Mouse (Mus musculus): ENCODE data around the gene Spata17. TPM values are rescaled to one million over a fixed set of nuclear protein-coding genes. Genes with fewer than 3 reads are reported as not detected.

The Spata17 gene
- polyA plus RNA-seq, 2 experiments = 0.19 TPM

DNA sequence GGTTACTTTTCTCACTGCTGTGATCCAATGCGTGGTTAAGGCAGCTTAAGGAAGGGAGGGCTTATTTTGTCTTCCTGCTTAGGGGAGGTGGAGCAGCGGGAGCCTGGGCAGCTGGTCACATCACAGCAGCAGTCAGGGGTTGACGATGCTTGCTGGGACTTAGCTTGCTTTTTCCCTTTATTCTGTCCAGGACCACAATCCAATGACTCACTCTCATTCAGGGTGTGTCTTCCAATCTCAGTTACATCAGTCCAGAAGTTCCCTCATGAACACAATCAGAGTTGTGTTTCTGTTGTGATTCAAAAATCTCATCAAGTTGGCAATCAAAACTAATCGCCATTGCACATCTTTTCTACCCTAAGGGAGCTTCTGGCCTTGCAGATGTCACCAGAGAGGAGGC, 199.1 kb downstream of the Spata17 start:
- 57% methylated on average over 4 of the region's 4 CpGs for WGBS

DNA sequence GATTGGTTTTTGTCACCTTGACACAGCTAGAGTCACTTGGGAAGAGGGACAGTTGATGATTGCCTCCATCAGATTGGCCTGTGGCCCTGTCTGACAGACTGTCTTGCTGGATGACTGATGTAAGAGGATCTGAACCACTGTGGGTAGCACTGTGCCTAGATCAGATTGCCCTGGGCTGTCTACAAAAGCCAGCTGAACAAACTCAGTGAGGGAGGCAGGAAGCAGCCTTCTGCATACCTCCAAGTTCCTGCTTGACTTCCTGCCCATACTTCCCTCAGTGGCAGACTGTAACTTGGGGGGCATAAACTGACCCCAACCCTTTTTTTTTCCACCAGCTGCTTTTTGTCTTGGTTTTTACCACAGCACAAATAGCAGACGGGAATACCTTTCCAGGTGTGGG, 199.6 kb downstream of the Spata17 start:
- no peak overlapping the region for H3K27ac ChIP-seq (replicated peaks; ENCODE audit: low read depth, low read length)
- no peaks in the 10 kb centered on the region for H3K36me3 ChIP-seq (ENCODE audit: control insufficient read depth, insufficient read depth, low read length)
- H3K4me2 ChIP-seq (replicated peaks; ENCODE audit: low read depth, low read length, severe bottlenecking) = no peak overlapping the region
- DNase-seq (ENCODE audit: low spot score) = no peak
- TF ChIP-seq POLR2A (IDR thresholded peaks at IDR 0.05; ENCODE audit: borderline replicate concordance, extremely low read depth, insufficient read depth, insufficient read length) = no peak
- WGBS = 81% methylated on average over 1 of the region's 1 CpGs
- no peak for ATAC-seq (ENCODE audit: low FRiP score, low read depth)
- H3K9me3 ChIP-seq (ENCODE audit: control insufficient read depth, low read length) = no peaks in the 10 kb centered on the region
- H3K27me3 ChIP-seq (ENCODE audit: control insufficient read depth, insufficient read depth, low read length) = no peaks in the 10 kb centered on the region
- H3K4me3 ChIP-seq (replicated peaks; ENCODE audit: low read length) = no peak overlapping the region
- no peak overlapping the region for H3K9ac ChIP-seq (ENCODE audit: low read depth, low read length, severe bottlenecking)
- no peaks in the 10 kb centered on the region for H3K4me1 ChIP-seq (ENCODE audit: control insufficient read depth, insufficient read depth, low read length)

More for the DNA sequence above, 199.1 kb downstream of the Spata17 start:
- Histone ChIP-seq H3K27me3 (ENCODE audit: control insufficient read depth, insufficient read depth, low read length) (no peaks in the 10 kb centered on the region), H3K36me3 (ENCODE audit: control insufficient read depth, insufficient read depth, low read length) (no peaks in the 10 kb centered on the region), H3K9ac (ENCODE audit: low read depth, low read length, severe bottlenecking) (no peak overlapping the region), H3K4me2 (replicated peaks; ENCODE audit: low read depth, low read length, severe bottlenecking) (no peak overlapping the region), H3K4me1 (ENCODE audit: control insufficient read depth, insufficient read depth, low read length) (no peaks in the 10 kb centered on the region), H3K9me3 (ENCODE audit: control insufficient read depth, low read length) (no peaks in the 10 kb centered on the region), H3K4me3 (replicated peaks; ENCODE audit: low read length) (no peak overlapping the region), H3K27ac (replicated peaks; ENCODE audit: low read depth, low read length) (no peak overlapping the region)
- ATAC-seq (ENCODE audit: low FRiP score, low read depth) = no peak
- no peak for DNase-seq (ENCODE audit: low spot score)
- TF ChIP-seq POLR2A (IDR thresholded peaks at IDR 0.05; ENCODE audit: borderline replicate concordance, extremely low read depth, insufficient read depth, insufficient read length) = no peak

DNA sequence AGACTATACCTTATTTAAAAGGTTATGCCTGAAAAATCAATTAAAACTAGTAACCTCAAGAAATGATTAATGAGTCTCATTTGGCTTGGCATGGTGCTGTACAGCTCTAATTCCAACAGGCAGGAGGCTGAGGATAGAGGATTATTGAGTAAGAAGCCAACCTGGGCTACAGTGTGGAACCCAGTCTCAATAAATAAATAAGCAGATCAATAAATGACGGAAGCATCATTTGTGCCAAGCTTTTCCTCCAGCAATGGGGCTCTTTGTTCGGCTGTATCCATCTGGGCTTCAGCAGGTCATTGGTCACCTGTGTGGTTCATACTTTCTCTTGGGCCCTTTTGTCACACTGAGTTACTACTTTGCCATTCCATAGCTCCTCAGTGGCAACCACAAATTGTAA, 201.1 kb downstream of the Spata17 start:
- DNase-seq (ENCODE audit: low spot score) (no peak), ATAC-seq (ENCODE audit: low FRiP score, low read depth) (no peak)
- TF ChIP-seq POLR2A (IDR thresholded peaks at IDR 0.05; ENCODE audit: borderline replicate concordance, extremely low read depth, insufficient read depth, insufficient read length) = no peak
- H3K9me3 ChIP-seq (ENCODE audit: control insufficient read depth, low read length) = no peaks in the 10 kb centered on the region
- H3K9ac ChIP-seq (ENCODE audit: low read depth, low read length, severe bottlenecking) = no peak overlapping the region
- no peaks in the 10 kb centered on the region for H3K27me3 ChIP-seq (ENCODE audit: control insufficient read depth, insufficient read depth, low read length)
- no peak overlapping the region for H3K4me3 ChIP-seq (replicated peaks; ENCODE audit: low read length)
- H3K27ac ChIP-seq (replicated peaks; ENCODE audit: low read depth, low read length) = no peak overlapping the region
- no peaks in the 10 kb centered on the region for H3K4me1 ChIP-seq (ENCODE audit: control insufficient read depth, insufficient read depth, low read length)
- no peaks in the 10 kb centered on the region for H3K36me3 ChIP-seq (ENCODE audit: control insufficient read depth, insufficient read depth, low read length)
- WGBS = 89% methylated on average over 2 of the region's 2 CpGs
- H3K4me2 ChIP-seq (replicated peaks; ENCODE audit: low read depth, low read length, severe bottlenecking) = no peak overlapping the region

DNA sequence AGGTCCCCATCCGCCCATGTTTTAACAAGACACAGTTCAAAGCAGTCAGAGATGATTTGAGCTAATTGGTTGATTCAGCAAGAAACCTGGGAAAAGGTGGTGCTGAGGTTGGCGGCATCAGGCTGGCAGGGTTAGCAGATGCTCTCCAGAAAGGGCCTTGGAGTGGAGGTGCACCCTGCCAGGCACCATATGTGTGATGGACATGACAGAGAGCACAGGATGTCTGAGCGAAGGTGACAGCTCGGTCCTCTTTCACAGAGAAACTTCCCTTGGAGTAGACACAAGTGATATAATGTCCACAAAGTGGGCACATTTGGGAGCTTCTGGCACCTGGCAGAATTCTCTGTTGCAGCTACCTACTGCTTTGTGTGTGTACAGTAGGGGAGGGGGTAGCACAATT, 203.7 kb downstream of the Spata17 start:
- ATAC-seq (ENCODE audit: low FRiP score, low read depth) (no peak), DNase-seq (ENCODE audit: low spot score) (no peak)
- TF ChIP-seq POLR2A (IDR thresholded peaks at IDR 0.05; ENCODE audit: borderline replicate concordance, extremely low read depth, insufficient read depth, insufficient read length) = no peak
- H3K4me2 ChIP-seq (replicated peaks; ENCODE audit: low read depth, low read length, severe bottlenecking) = no peak overlapping the region
- no peaks in the 10 kb centered on the region for H3K36me3 ChIP-seq (ENCODE audit: control insufficient read depth, insufficient read depth, low read length)
- no peaks in the 10 kb centered on the region for H3K4me1 ChIP-seq (ENCODE audit: control insufficient read depth, insufficient read depth, low read length)
- H3K27ac ChIP-seq (replicated peaks; ENCODE audit: low read depth, low read length) = no peak overlapping the region
- WGBS = 85% methylated on average over 4 of the region's 4 CpGs
- no peak overlapping the region for H3K4me3 ChIP-seq (replicated peaks; ENCODE audit: low read length)
- no peaks in the 10 kb centered on the region for H3K27me3 ChIP-seq (ENCODE audit: control insufficient read depth, insufficient read depth, low read length)
- H3K9me3 ChIP-seq (ENCODE audit: control insufficient read depth, low read length) = no peaks in the 10 kb centered on the region
- H3K9ac ChIP-seq (ENCODE audit: low read depth, low read length, severe bottlenecking) = no peak overlapping the region

DNA sequence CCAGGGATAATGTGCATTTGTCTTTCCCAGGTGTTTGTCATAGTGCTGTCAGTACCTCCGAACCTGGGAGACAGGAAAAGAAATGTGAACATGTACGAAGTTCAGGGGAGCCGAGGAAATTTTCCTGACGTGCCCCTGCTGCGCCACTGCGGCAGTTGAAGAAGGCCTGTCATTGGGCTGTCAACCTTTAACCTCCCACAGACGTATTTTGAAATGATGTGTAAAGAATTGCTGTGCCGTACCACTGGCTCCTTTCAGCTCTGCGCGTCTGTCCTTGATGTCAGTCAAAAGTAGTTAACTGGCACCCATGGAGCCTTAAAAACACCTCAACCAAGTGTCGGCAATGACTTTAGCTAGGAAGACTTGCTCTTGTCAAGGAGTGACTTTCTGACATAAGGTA, 205.2 kb downstream of the Spata17 start:
- TF ChIP-seq POLR2A (IDR thresholded peaks at IDR 0.05; ENCODE audit: borderline replicate concordance, extremely low read depth, insufficient read depth, insufficient read length) = no peak

DNA sequence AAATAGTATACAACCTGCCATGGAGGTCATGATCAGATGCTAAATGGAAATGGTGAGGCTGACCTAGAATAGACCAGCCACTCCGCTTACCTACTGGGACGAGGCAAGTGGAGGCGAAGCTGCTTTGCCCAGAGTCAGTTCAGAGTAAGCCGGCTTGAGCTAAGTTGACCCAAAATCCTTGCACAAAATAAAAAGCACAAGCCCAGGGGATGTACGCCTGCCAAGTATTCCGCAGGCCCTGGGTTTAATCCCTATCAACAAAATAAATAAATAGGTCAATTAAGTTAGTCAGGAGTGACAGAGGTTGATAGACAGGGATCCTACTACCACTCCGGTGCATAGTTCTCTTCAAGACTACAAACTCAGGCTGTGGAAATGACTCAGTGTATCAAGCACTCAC, 207.0 kb downstream of the Spata17 start:
- Histone ChIP-seq H3K27ac (replicated peaks; ENCODE audit: low read depth, low read length) (no peak overlapping the region), H3K4me1 (ENCODE audit: control insufficient read depth, insufficient read depth, low read length) (no peaks in the 10 kb centered on the region), H3K4me2 (replicated peaks; ENCODE audit: low read depth, low read length, severe bottlenecking) (no peak overlapping the region), H3K9ac (ENCODE audit: low read depth, low read length, severe bottlenecking) (no peak overlapping the region), H3K27me3 (ENCODE audit: control insufficient read depth, insufficient read depth, low read length) (no peaks in the 10 kb centered on the region), H3K36me3 (ENCODE audit: control insufficient read depth, insufficient read depth, low read length) (no peaks in the 10 kb centered on the region), H3K9me3 (ENCODE audit: control insufficient read depth, low read length) (no peaks in the 10 kb centered on the region), H3K4me3 (replicated peaks; ENCODE audit: low read length) (no peak overlapping the region)
- 88% methylated on average over 7 of the region's 7 CpGs for WGBS
- TF ChIP-seq POLR2A (IDR thresholded peaks at IDR 0.05; ENCODE audit: borderline replicate concordance, extremely low read depth, insufficient read depth, insufficient read length) = no peak
- ATAC-seq (ENCODE audit: low FRiP score, low read depth) (no peak), DNase-seq (ENCODE audit: low spot score) (no peak)

More for the DNA sequence above, 205.2 kb downstream of the Spata17 start:
- H3K4me1 ChIP-seq (ENCODE audit: control insufficient read depth, insufficient read depth, low read length) = no peaks in the 10 kb centered on the region
- WGBS = 71% methylated on average over 11 of the region's 11 CpGs
- no peak overlapping the region for H3K4me2 ChIP-seq (replicated peaks; ENCODE audit: low read depth, low read length, severe bottlenecking)
- ATAC-seq (ENCODE audit: low FRiP score, low read depth) (no peak), DNase-seq (ENCODE audit: low spot score) (no peak)
- H3K27me3 ChIP-seq (ENCODE audit: control insufficient read depth, insufficient read depth, low read length) = no peaks in the 10 kb centered on the region
- H3K27ac ChIP-seq (replicated peaks; ENCODE audit: low read depth, low read length) = no peak overlapping the region
- no peak overlapping the region for H3K9ac ChIP-seq (ENCODE audit: low read depth, low read length, severe bottlenecking)
- H3K9me3 ChIP-seq (ENCODE audit: control insufficient read depth, low read length) = no peaks in the 10 kb centered on the region
- no peak overlapping the region for H3K4me3 ChIP-seq (replicated peaks; ENCODE audit: low read length)
- no peaks in the 10 kb centered on the region for H3K36me3 ChIP-seq (ENCODE audit: control insufficient read depth, insufficient read depth, low read length)

All from limb, embryonic 14.5 days (tissue).